Mouse (Mus musculus) yolk sac, embryonic 10.5 days (tissue): ENCODE measurements around the gene Prtn3.

Experiments
- DNase-seq: peaks from one replicate; pipeline ENCODE4 v3.0.0-alpha.2; 2017; ENCODE audit warnings: low spot score

Prtn3 gene

GRCm38 (mm10) chr10:79909092-79909922 is 35.0 kb downstream of the Prtn3 start:
- DNase-seq = no peak

DNA sequence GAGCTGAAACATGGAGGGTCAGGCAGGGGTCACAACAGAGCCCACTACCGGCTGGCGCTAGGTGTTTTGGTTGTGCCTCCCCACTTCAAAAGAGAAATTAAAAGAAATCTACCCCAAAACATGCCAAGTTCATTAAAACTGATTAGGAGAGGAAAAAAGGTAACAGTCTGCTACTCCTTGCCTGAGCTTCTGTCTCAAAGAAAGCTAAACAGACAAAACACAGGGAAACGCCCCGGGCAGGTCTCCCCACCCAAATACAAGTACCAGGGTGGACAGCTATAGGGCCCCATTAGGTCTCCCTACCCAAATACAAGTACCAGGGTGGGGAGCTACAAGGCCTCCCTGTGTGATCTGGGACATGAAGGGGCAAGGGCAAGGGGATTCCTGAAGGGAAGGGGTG is 36.3 kb downstream of the Prtn3 start, which contains the start of gene Gm26602:
Gene Gm26602 (plus strand): TSS at position 301 of the 400 bp plus-strand sequence.
- DNase-seq = no peak

DNA sequence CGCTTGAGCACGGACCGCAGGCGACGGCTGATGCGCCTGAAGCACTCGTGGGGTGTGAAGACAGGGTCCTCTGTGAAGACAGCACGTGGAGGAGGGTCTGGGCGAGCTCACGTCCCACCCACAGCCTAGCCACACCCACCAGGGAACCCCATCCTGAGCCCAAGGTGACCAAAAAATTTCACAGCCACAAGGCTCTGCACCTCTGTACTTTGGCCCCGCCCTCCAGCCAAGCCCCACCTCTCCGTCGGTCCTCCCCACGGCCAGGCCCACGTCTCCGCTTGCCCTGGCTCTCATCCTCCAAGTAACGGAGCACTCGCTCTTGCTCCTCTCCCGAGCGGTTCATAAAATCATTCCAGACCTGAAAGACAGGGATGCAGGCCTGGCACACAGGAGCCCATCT is 38.1 kb downstream of the Prtn3 start:
- DNase-seq = no peak

GRCm38 (mm10) chr10:79914131-79914947 is 40.1 kb downstream of the Prtn3 start:
- DNase-seq = no peak

GRCm38 (mm10) chr10:79914948-79915596 is 40.8 kb downstream of the Prtn3 start:
- no peak for DNase-seq

GRCm38 (mm10) chr10:79916081-79916480 is 41.8 kb downstream of the Prtn3 start:
- no peak for DNase-seq

GRCm38 (mm10) chr10:79916808-79917531 is 42.7 kb downstream of the Prtn3 start, which contains the start of gene Kiss1r:
Gene Kiss1r (plus strand): TSS chr10:79916971.
- peak; percentile 84 for DNase-seq

DNA sequence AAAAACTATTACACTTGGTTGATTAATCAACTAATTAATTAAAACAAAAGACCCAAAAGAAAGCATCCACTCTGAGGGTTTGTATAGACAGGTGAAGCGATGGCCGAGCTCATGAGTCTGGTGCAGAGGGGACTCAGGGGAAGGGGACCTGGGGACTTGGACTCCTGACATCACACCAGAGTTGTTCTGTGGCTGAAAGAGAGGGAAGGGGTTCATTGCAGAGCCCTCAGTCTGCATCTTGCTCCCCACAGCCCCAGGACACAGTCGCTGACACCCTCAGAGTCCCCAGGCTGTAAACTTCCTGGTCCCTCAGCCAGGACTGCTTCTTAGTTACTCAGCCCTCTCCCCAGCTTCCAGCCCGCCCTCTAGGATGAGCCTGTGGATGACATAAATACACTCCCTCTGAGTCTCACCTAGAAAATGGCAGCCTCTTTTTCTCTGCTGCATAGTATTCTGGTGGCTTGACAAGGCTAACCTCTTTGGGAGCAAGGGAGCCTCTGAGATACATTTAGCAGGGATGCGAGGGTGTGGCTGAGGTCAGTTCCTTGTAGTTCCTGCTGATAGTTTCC is 43.3 kb downstream of the Prtn3 start:
- DNase-seq = no peak

GRCm38 (mm10) chr10:79918231-79919078 is 44.2 kb downstream of the Prtn3 start:
- DNase-seq = no peak

DNA sequence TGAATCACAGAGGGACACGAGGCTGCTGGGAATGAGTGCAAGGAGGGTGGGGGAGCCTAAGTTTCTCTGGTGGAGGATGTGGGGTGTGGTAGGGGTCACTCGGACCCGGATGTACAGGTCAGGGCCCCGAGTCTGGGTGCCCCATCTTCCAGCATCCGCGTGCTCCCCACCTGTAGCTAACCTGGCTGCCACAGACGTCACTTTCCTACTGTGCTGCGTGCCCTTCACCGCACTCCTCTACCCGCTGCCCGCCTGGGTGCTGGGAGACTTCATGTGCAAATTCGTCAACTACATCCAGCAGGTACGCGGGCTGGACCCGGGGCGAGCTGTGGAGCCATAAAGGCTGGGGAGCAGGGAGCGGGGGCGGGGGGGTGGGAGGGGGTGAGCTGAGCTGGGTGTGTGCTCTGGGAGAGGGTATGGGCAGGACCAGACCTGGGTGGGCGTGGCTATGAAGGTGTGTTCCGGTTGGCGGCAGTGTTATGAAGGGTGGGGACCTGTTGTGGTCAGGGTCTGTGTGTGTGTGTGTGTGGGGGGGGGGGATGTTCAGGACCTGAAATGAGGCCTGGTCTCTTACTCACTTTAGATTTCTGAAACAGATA is 45.1 kb downstream of the Prtn3 start:
- no peak for DNase-seq

DNA sequence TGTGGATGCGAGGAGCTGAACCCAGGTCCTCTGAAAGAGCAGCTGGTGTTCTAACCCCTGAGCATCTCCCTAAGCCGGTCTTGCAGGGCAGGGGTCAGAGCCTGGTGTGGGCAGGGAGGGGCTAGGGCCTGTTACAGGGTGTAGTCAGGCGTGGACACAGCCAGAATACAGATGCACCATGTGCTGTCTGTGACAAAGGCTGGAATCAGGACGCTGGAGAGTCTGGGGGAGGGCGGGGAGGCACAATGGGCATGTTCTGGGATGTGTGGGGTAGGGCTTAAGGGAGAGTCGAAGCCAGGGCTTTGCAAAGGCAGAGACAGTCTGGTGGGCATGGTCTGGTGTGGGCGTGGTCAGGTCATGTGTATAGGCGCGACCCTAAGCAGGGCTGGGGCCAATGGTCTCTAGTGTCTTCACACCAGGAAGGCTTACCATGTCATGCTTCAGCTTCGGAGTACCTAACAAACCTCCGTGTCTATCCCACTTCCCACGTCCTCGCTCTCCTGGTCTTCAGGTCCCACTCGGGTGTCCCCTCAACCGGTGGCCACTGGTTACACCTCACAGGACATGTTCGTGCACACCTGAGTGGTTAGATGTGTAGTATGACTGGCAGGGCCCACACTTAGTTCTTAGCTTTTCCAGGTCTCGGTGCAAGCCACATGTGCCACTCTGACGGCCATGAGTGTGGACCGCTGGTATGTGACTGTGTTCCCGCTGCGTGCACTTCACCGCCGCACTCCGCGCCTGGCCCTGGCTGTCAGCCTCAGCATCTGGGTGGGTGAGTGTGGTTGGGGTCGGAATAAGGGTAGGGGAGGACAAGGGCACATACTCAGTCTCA is 46.0 kb downstream of the Prtn3 start:
- no peak for DNase-seq

DNA sequence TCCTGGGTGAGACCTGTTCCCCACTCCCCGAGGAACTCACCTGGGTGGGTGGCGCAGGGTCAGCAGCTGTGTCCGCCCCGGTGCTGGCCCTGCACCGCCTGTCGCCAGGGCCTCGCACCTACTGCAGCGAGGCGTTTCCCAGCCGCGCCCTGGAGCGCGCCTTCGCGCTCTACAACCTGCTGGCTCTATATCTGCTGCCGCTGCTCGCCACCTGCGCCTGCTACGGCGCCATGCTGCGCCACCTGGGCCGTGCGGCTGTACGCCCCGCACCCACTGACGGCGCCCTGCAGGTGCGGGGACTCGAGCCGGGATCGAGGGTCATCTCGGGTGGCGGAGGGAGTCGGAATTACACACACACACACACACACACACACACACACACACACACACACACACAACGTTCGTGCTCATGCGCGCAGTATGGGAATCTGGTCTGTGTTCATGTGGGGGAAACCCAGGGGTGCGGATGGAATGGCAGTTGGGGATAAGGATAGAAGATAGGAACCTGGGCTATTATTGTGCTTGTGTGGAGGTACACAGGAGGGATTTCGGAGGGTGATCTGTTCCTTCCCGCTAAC is 46.8 kb downstream of the Prtn3 start, which contains the start of gene R3hdm4:
Gene R3hdm4 (minus strand): TSS at position 251 of the 578 bp plus-strand sequence.
- no peak for DNase-seq

- DNase-seq = no peak
Measured at GRCm38 (mm10) chr10:79921572-79921971, 47.3 kb downstream of the Prtn3 start.

GRCm38 (mm10) chr10:79924998-79925784 is 50.9 kb downstream of the Prtn3 start:
- DNase-seq = peak; percentile 85

- DNase-seq = peak; percentile 41
Measured at GRCm38 (mm10) chr10:79925785-79926490, 51.7 kb downstream of the Prtn3 start.

DNA sequence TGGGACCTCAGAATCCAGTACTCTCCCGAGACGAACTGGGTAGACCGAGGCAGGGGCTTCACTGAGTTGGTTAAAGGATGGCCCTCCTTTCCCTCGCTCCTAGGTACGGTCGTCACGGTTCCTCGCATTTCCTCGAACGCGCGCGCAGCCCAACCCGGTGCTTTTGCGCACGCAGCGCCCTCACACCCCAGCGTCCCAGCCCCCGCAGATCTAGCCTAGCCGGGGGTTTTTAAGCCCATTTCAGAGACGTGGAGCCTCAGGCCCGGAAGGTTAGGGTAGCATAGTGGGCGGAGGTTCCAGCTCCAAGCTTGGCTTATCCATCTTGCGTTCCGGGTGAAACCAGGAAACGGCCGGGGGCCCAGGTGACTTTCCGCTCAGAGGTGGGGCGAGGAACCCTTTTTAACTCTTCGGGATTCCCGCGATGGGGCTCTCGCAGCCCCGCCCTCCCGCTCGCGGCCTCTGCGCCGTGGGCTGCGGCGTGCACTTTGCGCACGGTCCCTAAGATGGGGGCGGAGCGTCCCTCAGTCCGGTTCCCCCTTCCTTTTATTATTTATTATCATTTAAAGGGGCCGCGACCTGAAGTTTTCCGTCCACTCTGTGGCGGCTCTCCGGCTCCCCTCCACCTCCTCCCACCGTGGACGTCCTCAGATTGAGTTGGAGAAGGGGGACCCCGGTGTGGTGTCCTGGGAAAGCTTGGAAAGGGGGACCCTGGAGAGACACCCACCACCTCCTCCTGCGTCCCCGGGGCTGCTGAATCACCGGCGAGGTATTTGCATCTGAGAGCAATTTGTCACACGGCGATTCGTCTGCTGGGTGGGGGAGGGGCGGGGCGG is 52.4 kb downstream of the Prtn3 start, which contains the start of gene Arid3a:
Gene Arid3a (plus strand): TSS at position 553 of the 833 bp plus-strand sequence.
- DNase-seq = peak; percentile 96
